Mouse (Mus musculus): ENCODE measurements at regions not wholly inside any gene's neighbourhood (a gene's known extent, or its start where the extent isn't known, plus 50 kb on each side); places are given as distances from the start of the nearest gene placed in this dataset.

GRCm38 (mm10) chr15:88174326-88174725 is 425.8 kb upstream of the Zdhhc25 start:
- H3K27ac ChIP-seq (ENCODE audit: control insufficient read depth, insufficient read depth, low read depth, low read length, poor library complexity), result no peak overlapping the region
- WGBS, result 35% methylated on average over 3 of the region's 3 CpGs
- no peaks in the 10 kb centered on the region for H3K4me1 ChIP-seq (ENCODE audit: control insufficient read depth, insufficient read depth, low read length)
- no peak for TF ChIP-seq POLR2A (IDR thresholded peaks at IDR 0.05; ENCODE audit: borderline replicate concordance, control insufficient read depth, low read depth, low read length)
- TF ChIP-seq CTCF (IDR thresholded peaks at IDR 0.05; ENCODE audit: control insufficient read depth, insufficient read depth, low read length), result no peak
- H3K4me3 ChIP-seq (replicated peaks; ENCODE audit: control insufficient read depth, low read depth, low read length), result no peak overlapping the region

DNA sequence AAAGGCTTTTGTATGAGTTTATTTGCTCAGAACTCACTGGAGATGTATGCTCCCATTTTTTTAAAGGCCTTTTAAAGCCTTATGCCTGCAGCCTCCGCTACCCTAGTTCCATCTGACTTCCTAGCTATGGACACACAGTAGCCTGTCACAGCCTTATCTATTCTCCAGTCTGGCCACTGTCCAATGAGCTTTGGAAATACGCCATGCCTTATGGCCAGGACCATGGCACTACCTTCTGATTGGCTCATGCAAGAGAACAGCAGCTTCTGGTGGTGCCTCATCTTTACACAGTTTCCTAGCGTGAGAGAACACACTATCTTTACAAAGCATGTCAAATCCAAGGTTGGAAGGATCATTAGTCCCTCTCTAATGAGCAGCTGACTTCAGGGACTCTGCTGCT is 424.1 kb upstream of the Zdhhc25 start:
- TF ChIP-seq POLR2A (IDR thresholded peaks at IDR 0.05; ENCODE audit: borderline replicate concordance, control insufficient read depth, low read depth, low read length), result no peak
- TF ChIP-seq CTCF (IDR thresholded peaks at IDR 0.05; ENCODE audit: control insufficient read depth, insufficient read depth, low read length), result no peak
- 67% methylated on average over 3 of the region's 3 CpGs for WGBS
- H3K27ac ChIP-seq (ENCODE audit: control insufficient read depth, insufficient read depth, low read depth, low read length, poor library complexity), result no peak overlapping the region
- no peak overlapping the region for H3K4me3 ChIP-seq (replicated peaks; ENCODE audit: control insufficient read depth, low read depth, low read length)
- H3K4me1 ChIP-seq (ENCODE audit: control insufficient read depth, insufficient read depth, low read length), result no peaks in the 10 kb centered on the region

- H3K4me3 ChIP-seq (replicated peaks; ENCODE audit: control insufficient read depth, low read depth, low read length), result no peak overlapping the region
- 76% methylated on average over 2 of the region's 2 CpGs for WGBS
Observed at GRCm38 (mm10) chr15:88196539-88196938, 403.6 kb upstream of the Zdhhc25 start.

GRCm38 (mm10) chr15:88202736-88203135 is 397.4 kb upstream of the Zdhhc25 start:
- Histone ChIP-seq H3K4me1 (ENCODE audit: control insufficient read depth, insufficient read depth, low read length) (no peaks in the 10 kb centered on the region), H3K27ac (ENCODE audit: control insufficient read depth, insufficient read depth, low read depth, low read length, poor library complexity) (no peak overlapping the region), H3K4me3 (replicated peaks; ENCODE audit: control insufficient read depth, low read depth, low read length) (no peak overlapping the region)
- WGBS, result 74% methylated on average over 3 of the region's 3 CpGs
- TF ChIP-seq POLR2A (IDR thresholded peaks at IDR 0.05; ENCODE audit: borderline replicate concordance, control insufficient read depth, low read depth, low read length), result no peak

More at GRCm38 (mm10) chr15:88196539-88196938, 403.6 kb upstream of the Zdhhc25 start:
- Histone ChIP-seq H3K4me1 (ENCODE audit: control insufficient read depth, insufficient read depth, low read length) (no peaks in the 10 kb centered on the region), H3K27ac (ENCODE audit: control insufficient read depth, insufficient read depth, low read depth, low read length, poor library complexity) (no peak overlapping the region)
- TF ChIP-seq POLR2A (IDR thresholded peaks at IDR 0.05; ENCODE audit: borderline replicate concordance, control insufficient read depth, low read depth, low read length) (no peak), CTCF (IDR thresholded peaks at IDR 0.05; ENCODE audit: control insufficient read depth, insufficient read depth, low read length) (no peak)

- no peak overlapping the region for H3K4me3 ChIP-seq (replicated peaks; ENCODE audit: control insufficient read depth, low read depth, low read length)
- no peaks in the 10 kb centered on the region for H3K4me1 ChIP-seq (ENCODE audit: control insufficient read depth, insufficient read depth, low read length)
- TF ChIP-seq CTCF (IDR thresholded peaks at IDR 0.05; ENCODE audit: control insufficient read depth, insufficient read depth, low read length) (no peak), POLR2A (IDR thresholded peaks at IDR 0.05; ENCODE audit: borderline replicate concordance, control insufficient read depth, low read depth, low read length) (no peak)
- 36% methylated on average over 3 of the region's 3 CpGs for WGBS
- H3K27ac ChIP-seq (ENCODE audit: control insufficient read depth, insufficient read depth, low read depth, low read length, poor library complexity), result no peak overlapping the region
Observed at GRCm38 (mm10) chr15:88213356-88213755, 386.7 kb upstream of the Zdhhc25 start.

- WGBS, result 40% methylated on average over 4 of the region's 4 CpGs
- no peak overlapping the region for H3K4me3 ChIP-seq (replicated peaks; ENCODE audit: control insufficient read depth, low read depth, low read length)
- no peak for TF ChIP-seq POLR2A (IDR thresholded peaks at IDR 0.05; ENCODE audit: borderline replicate concordance, control insufficient read depth, low read depth, low read length)
- no peak for TF ChIP-seq CTCF (IDR thresholded peaks at IDR 0.05; ENCODE audit: control insufficient read depth, insufficient read depth, low read length)
- H3K4me1 ChIP-seq (ENCODE audit: control insufficient read depth, insufficient read depth, low read length), result no peaks in the 10 kb centered on the region
- H3K27ac ChIP-seq (ENCODE audit: control insufficient read depth, insufficient read depth, low read depth, low read length, poor library complexity), result no peak overlapping the region
Observed at GRCm38 (mm10) chr15:88214286-88214685, 385.8 kb upstream of the Zdhhc25 start.

- TF ChIP-seq POLR2A (IDR thresholded peaks at IDR 0.05; ENCODE audit: borderline replicate concordance, control insufficient read depth, low read depth, low read length) (no peak), CTCF (IDR thresholded peaks at IDR 0.05; ENCODE audit: control insufficient read depth, insufficient read depth, low read length) (no peak)
- no peak overlapping the region for H3K4me3 ChIP-seq (replicated peaks; ENCODE audit: control insufficient read depth, low read depth, low read length)
- H3K27ac ChIP-seq (ENCODE audit: control insufficient read depth, insufficient read depth, low read depth, low read length, poor library complexity), result no peak overlapping the region
- H3K4me1 ChIP-seq (ENCODE audit: control insufficient read depth, insufficient read depth, low read length), result no peaks in the 10 kb centered on the region
- WGBS, result 67% methylated on average over 4 of the region's 4 CpGs
Observed at GRCm38 (mm10) chr15:88229456-88229855, 370.6 kb upstream of the Zdhhc25 start.

GRCm38 (mm10) chr15:88244606-88245005 is 355.5 kb upstream of the Zdhhc25 start:
- WGBS, result 84% methylated on average over 13 of the region's 13 CpGs
- TF ChIP-seq POLR2A (IDR thresholded peaks at IDR 0.05; ENCODE audit: borderline replicate concordance, control insufficient read depth, low read depth, low read length), result no peak
- Histone ChIP-seq H3K4me3 (replicated peaks; ENCODE audit: control insufficient read depth, low read depth, low read length) (no peak overlapping the region), H3K27ac (ENCODE audit: control insufficient read depth, insufficient read depth, low read depth, low read length, poor library complexity) (no peak overlapping the region), H3K4me1 (ENCODE audit: control insufficient read depth, insufficient read depth, low read length) (no peaks in the 10 kb centered on the region)

- WGBS, result 66% methylated on average over 22 of the region's 22 CpGs
- H3K4me3 ChIP-seq (replicated peaks; ENCODE audit: control insufficient read depth, low read depth, low read length), result no peak overlapping the region
- no peaks in the 10 kb centered on the region for H3K4me1 ChIP-seq (ENCODE audit: control insufficient read depth, insufficient read depth, low read length)
- H3K27ac ChIP-seq (ENCODE audit: control insufficient read depth, insufficient read depth, low read depth, low read length, poor library complexity), result no peak overlapping the region
- TF ChIP-seq POLR2A (IDR thresholded peaks at IDR 0.05; ENCODE audit: borderline replicate concordance, control insufficient read depth, low read depth, low read length) (no peak), CTCF (IDR thresholded peaks at IDR 0.05; ENCODE audit: control insufficient read depth, insufficient read depth, low read length) (no peak)
Observed at GRCm38 (mm10) chr15:88245496-88246246, 354.4 kb upstream of the Zdhhc25 start.

All from bone marrow, adult 2 months (tissue).